Mouse (Mus musculus): ENCODE data around the gene Prkn. TPM values are rescaled to one million over a fixed set of nuclear protein-coding genes. Genes with fewer than 3 reads are reported as not detected.

The Prkn gene
- polyA plus RNA-seq (2012; rRNA removed), result 0.40 and 0.47 TPM in 2 replicates

DNA sequence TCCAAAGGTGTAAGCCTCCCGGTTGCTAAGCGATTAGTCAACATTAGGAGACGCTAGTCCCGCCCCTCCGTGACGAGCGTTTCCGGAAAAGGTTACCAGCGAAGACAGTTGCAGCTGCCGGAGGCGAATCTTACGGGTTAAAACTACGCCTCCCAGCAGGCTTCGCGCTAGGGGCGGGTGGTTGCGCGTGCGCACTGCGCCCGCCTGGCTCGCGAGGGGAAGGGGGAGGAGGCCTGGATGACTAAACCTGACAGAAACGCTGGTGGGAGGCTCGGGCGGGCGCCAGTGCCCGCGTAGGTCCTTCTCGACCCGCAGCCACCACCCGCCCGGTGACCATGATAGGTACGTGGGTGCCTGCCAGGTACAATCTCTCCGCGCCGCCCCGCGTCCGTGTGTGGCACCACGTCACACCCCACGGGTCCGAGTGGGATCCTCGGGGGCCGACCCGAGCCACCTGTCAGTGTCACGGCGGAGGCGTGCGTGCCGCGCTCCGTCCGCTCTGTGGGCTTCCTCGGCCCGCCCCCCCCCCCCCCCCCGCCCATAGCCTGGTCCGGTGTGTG, at the start of gene Prkn, which contains the start of gene Pacrg:
Gene Prkn (plus strand): TSS at position 237 of the 560 bp plus-strand sequence.
Gene Pacrg (minus strand): TSS at position 164 of the 560 bp plus-strand sequence.
- DNase-seq (ENCODE audit: low read depth, low spot score), result peak; percentile 98
- 1% methylated on average over 50 of the region's 58 CpGs for WGBS

DNA sequence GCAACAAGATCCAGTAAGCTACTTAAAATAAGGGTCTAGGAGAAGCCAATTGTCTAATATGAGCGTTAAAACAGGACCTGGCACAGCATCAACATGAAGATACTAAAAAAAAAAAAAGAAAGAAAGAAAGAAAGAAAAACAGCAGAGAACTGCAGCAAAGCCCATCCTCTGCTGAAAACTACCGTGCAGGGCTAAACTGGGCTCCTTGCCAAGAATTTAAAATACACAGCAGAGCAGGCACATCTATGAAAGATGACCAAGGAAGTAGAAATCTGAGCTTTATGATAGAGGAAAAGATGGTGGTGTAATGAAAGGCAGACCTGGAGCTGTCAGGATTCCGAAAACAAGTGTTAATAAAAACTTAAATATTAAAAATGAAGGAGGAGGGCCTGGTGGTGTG, 48.5 kb upstream of the Prkn start:
- 40% methylated on average over 3 of the region's 3 CpGs for WGBS
- DNase-seq (ENCODE audit: low read depth, low spot score), result no peak

GRCm38 (mm10) chr17:10806692-10807091, 33.5 kb upstream of the Prkn start:
- 75% methylated on average over 4 of the region's 4 CpGs for WGBS
- DNase-seq (ENCODE audit: low read depth, low spot score), result no peak

- 83% methylated on average over 13 of the region's 13 CpGs for WGBS
- no peak for DNase-seq (ENCODE audit: low read depth, low spot score)
Observed at GRCm38 (mm10) chr17:10807261-10807998, 32.8 kb upstream of the Prkn start.

DNA sequence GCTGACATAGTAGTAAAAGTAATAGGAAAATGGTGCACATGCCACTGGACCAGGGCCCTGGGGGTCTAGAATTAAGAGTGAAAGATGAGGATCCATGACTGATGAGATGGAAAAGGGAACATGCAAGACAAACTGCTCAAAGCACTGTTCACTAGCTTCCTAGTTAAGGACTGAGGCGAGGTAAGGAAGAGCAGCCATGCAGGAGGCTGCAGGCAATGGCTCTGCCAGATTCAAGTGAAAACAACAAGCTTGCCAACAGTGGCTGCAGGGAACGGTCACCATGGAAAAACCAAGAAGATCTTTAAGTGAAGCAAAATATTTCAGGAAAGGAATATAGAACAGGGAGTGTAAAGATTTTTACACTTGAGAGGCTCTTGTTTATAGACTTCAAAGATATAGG, 31.6 kb upstream of the Prkn start:
- no peak for DNase-seq (ENCODE audit: low read depth, low spot score)
- WGBS, result 77% methylated on average over 2 of the region's 2 CpGs

DNA sequence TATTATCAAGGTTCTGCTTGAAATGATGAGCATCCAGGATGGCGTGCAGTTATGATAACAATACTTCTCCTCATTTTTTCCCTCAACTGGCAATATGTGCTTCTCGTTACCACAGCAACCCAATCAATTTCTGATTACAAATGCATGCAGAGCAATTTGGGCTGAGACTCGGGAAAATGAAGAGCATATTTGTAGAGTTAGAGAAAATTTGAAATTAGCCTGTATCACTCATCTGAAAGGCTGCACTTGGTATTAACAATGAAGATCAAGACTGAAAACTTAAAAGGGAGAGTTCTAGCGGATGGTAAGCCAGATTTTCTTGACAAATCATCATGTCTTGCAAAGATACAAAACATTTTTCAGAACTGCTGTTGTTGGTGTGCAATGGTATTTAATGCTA, 21.2 kb upstream of the Prkn start:
- WGBS, result 81% methylated on average over 4 of the region's 4 CpGs
- no peak for DNase-seq (ENCODE audit: low read depth, low spot score)

- peak; percentile 52 for DNase-seq (ENCODE audit: low read depth, low spot score)
- WGBS, result 2% methylated on average over 20 of the region's 20 CpGs
Observed at GRCm38 (mm10) chr17:10840731-10841201, 582 bp downstream of the Prkn start.

DNA sequence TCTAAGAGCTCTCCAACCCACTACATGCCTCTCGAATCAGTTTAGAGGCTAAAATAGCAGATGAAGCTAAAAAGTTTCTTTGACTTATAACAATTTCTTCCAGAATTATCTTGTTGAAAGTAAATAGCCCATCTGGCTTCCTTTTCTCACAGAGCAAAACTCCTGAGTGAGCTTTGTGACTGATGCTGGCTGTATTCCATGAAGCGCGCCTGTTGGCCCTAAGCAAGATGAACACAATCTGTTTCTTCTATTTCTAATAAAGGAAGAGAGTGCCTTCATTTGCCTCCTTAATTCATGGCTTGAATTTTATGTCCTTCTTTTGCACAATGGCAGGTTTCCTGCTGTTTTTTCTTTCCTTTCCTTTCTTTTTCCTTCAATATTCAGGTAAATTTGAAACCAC, 14.0 kb downstream of the Prkn start:
- 89% methylated on average over 3 of the region's 3 CpGs for WGBS
- no peak for DNase-seq (ENCODE audit: low read depth, low spot score)

GRCm38 (mm10) chr17:10874208-10875187, 34.3 kb downstream of the Prkn start:
- WGBS, result 78% methylated on average over 7 of the region's 7 CpGs
- no peak for DNase-seq (ENCODE audit: low read depth, low spot score)

DNA sequence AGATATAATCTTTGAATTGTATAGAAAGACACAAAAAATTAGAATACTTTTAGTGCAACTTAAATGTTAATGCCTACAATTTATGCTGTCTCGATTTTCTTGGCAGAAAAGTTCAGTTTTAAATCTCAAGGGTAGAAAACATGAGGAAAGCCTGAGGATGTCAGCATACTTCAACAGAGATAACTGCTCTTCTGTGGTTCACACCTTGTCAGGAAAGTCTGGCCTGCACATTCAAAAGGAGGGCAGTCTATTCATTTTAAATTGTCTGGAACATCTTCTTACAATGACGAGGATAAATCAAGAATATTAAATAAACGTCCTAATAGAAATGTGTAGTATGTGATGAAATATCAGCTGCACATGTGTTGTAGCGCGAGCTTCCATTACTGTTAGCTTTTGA, 38.8 kb downstream of the Prkn start:
- DNase-seq (ENCODE audit: low read depth, low spot score), result no peak
- WGBS, result 81% methylated on average over 5 of the region's 5 CpGs

DNA sequence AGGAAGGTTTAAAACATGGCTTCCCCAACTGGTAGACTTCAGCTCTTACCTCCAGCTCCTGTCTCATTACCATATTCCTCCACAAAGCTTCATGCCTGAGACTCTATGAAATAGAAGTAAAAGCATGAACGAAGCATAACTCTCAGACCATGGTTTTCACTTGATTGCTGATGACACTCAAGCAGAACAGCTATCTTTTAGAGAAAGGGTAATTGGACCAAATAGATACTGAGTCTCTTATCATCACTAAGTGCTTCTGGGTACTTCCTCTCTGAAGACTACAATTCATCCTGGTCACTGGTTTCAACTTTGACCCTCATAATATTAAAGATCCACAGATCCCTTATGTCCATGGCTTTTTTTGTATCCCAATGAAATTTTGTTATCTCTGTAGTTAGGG, 42.1 kb downstream of the Prkn start:
- 80% methylated on average over 1 of the region's 1 CpGs for WGBS
- DNase-seq (ENCODE audit: low read depth, low spot score), result no peak

DNA sequence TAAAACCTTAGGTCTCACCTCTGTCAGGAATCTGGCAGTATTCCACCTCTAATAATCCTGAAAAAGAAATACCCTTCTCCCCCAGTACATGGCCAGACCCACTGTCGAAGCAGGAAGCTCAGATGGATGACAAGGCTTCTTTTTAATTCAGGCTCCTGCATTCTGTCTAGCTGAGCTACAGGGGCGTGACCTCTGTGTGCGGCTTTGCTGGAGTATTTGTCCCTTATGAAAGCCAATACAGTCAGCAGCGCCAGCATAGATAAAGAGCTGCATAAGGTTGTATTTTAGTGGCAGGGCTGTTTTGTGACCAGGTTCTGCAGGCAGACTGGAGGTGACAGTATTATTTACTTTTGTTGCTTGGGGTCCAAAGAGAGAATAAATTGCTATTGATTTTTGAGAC, 47.7 kb downstream of the Prkn start:
- 45% methylated on average over 4 of the region's 4 CpGs for WGBS
- no peak for DNase-seq (ENCODE audit: low read depth, low spot score)

DNA sequence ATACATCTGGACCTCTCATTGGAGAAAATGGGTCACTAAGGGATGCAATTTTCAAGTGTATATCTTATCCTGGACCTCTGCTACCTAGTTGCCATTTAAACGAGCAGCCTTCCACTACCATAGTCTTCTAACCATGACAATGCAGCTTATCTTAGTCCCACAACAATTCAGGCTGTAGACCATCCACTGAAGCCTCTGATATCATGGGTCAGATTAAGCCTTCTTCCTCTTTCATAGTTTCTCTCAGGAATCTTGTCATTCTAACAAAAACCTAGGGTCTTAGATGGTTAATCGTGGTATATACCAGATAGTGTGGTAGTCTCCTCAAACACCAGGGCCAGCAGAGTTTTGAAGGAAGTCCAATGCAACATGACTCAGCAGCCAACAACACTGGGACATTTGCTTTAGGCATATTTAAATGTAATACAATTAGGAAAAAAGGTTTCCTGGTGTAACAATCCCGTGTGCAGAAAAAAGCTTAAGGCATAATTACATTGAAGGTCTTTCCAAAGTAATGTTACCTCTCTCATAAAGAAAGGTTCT, 61.6 kb downstream of the Prkn start:
- DNase-seq (ENCODE audit: low read depth, low spot score), result no peak
- WGBS, result 66% methylated on average over 3 of the region's 3 CpGs

DNA sequence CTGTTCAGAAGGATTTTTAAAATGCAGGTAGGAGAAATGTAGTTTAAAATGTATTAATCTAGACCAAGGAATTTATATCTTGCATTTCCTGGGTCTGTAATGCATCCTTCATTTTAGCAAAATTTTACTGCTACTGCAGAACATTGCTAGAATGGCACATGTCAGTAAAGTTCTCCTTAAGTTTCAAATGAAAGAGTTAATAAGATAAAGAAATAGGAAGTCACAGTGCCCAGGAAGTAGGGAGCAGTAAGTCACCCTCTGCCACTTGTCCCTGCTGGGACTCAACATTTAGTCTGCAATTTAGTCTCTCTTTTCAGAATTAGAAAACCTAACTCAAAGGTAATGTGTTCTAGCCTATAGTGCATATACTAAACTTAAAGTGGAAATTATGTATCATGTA, 96.5 kb downstream of the Prkn start:
- no peak for DNase-seq (ENCODE audit: low read depth, low spot score)

DNA sequence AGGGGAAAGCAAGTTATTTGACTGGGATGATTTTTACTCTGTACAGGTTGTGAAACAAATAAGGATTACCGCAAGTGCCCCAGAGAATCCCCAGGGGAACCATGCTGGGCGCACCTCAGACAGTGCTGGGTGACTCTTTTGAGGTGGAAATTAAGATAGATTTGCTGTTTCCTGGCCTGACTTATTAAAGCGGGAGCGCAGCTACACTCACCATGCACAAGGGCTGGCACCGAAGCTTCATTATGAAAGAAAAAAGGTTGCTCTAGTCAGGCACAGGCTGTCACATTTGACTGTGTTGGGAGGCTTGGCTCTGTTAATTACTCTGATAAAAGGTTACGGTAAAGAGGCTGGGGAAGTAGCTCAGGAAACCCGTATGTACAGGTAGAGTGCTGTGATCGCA, 97.7 kb downstream of the Prkn start:
- no peak for DNase-seq (ENCODE audit: low read depth, low spot score)
- 66% methylated on average over 8 of the region's 8 CpGs for WGBS

DNA sequence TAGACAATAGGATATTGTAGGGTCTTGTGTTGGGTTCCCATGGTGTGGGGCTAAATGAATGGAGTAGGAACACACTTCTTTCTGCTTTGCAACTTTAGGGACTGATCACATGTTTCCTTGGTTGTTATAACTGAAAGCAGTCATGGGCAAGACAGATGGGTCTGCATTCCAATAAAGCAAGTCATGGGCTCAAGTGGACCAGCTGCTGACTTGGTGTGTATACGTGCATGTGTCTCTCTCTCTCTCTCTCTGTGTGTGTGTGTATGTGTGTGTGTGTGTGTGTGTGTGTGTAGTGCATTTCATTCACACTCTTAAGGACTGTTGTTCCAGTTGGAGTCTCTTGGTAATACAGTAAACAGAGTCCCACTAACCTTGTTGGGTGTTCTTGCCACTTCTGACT, 98.6 kb downstream of the Prkn start:
- WGBS, result 67% methylated on average over 1 of the region's 1 CpGs

DNA sequence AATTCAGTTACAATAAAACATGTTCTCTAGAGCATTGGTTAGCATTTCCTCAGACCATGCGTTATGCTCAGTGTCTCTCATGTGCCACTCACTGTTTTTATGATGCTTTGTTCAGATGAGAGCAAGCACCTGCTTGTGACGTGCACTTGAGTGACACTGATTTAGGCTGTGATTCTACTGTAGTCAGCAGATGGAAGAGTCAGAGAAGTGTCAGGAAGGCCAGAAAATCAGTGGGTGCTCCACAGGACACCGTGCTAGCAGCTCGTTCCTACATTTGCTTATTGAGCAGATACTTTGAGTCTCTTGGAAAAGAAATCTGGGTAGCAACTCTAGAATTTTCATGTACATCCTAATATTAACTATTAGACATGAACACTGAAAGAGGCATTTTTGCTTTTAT, 106.4 kb downstream of the Prkn start:
- WGBS, result 77% methylated on average over 4 of the region's 4 CpGs
- DNase-seq (ENCODE audit: low read depth, low spot score), result no peak

More for the DNA sequence above, 98.6 kb downstream of the Prkn start:
- DNase-seq (ENCODE audit: low read depth, low spot score), result no peak

- no peak for DNase-seq (ENCODE audit: low read depth, low spot score)
- 72% methylated on average over 2 of the region's 2 CpGs for whole genome bisulfite sequencing
Observed at GRCm38 (mm10) chr17:10947614-10948013, 107.4 kb downstream of the Prkn start.

DNA sequence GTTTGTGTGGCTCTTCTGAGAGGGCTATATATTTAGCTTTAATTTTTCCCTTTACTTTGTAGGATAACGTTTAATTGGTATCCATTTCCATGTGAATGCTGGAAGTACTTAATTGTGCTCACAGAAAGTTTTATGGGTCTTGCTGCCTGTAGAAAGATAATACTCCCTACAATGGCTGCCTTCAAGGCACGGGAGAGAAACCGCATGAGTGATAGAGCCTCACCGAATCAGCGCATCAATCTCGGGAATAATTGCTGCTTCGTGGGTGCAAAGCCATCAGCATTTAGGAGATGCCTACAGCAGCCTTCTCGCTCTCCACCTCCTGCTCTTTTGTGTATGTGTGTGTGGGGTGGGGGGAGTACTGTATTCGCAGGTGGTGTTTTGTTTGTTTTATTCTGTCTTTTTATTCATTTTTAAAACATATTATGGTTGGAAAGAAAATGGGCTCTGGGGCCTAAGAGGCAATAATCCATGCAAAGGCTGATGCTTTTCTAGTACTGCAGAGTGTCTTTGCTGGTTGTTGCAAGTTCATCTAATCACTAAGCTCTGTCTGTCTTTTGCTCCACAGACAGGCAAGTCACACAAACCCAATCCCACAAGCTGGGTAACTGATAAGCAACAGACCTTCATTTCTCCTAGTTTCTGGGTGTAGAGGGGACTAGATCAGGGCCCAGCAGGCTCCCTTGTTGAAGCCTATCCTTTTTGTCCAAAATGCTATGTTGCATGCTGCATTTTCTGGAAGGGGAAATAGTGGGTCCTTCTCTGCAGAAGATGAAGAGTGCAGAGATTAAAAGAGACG, 119.1 kb downstream of the Prkn start:
- 71% methylated on average over 10 of the region's 10 CpGs for WGBS
- no peak for DNase-seq (ENCODE audit: low read depth, low spot score)

Measured in large intestine, adult 2 months (tissue).